Mouse (Mus musculus) retina, postnatal 7 days (tissue): Measurements from ENCODE around the gene Akr1c14.
"Not testable (repeated sequence)": the region's sequence is repeated elsewhere in the genome, so short reads cannot be mapped to it uniquely, and the experiment has no call there.

Experiments used
- DNase-seq: peaks from one replicate; pipeline ENCODE4 v3.0.0-alpha.2; 2012; ENCODE audit warnings: low read depth, low spot score

Akr1c14 gene

DNA sequence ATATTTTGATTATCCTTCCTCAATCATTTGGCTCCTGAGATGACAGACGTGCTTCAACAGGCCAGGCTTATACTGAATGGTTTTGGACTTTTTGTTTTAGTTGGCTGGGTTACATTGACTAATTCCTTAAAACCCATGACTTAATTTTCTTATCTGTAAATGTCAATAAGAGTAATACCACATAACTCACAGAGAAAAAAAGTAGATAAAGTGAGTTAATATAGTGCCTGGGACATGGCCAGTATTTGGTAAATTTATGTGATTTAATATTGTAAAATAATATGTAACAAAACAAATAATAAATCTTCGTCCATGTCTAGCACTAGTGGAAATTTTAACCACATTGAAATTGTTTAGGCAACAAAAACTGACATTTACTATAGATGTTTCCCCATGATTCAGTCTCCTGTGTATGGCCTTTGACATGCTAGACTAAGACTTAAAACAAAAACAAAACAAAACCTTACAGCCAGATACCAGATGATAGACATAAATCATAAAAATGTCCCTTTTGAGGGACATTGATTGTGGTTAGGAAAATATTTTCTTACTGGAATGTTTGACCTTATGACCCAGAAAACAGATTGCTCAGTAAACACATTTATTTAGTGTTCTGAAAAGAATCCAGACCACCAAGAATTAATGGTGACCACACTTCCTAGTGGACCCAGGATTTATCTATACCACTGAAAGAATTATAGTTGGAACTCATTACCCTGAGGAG is 70.5 kb downstream of the Akr1c14 start:
- no peak for DNase-seq

DNA sequence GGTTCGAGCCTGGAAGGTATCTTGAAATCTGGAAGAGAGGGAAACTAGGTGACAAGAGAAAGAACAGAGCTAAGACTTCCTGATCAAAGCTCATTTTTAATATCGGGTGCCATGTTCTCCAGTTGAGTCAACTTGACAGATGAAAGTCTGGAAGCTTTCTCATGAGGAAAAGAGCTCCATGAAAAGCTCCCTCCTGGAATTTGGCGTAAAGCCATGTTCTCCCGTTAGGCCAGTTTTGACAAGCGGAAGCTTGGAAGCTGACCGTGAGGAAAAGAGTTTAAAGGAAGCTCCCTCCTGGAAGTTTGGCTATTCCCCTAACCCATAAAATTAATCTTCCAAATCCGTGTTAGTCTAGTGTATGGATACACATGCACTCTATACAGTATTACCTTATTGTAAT is 74.3 kb downstream of the Akr1c14 start:
- DNase-seq, result no peak

DNA sequence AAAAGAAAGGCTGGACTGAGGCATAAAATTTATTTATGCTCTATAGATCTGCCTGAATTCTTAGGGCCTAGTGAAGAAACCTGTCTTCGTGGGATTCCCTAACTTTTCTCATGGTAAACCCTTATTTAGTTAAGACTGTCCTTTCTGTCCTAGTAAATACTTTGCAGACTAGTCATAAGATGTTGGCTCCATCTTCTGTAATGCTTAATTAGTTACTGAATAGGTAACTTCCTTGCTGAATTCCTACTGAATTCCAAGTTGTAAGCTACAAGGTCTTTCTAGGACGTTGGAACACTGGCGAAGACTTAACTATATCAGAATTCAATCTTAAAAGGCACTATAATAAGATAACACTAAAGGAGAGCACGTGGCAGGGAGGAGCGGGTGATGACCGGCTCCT is 75.7 kb downstream of the Akr1c14 start:
- DNase-seq, result not testable (repeated sequence)

DNA sequence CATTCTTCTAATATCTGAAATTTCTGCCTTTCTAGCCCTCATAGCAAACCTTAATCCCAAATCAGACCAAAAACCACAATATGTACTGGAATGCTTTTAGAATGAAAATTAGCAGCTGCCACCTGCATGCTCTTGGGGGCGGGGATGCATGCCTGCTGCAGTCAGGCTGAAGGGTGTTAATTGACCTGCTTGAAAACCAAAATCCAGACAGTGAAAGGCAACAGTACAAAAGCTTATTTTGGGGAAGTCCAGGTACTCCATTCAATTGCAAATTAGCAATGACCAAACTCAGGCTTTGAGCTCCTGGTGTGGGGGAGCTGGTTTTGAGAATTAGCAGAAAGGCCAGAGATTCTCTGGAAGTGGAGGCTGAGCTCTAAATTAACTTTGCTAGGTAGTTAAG is 77.0 kb downstream of the Akr1c14 start:
- not testable (repeated sequence) for DNase-seq

DNA sequence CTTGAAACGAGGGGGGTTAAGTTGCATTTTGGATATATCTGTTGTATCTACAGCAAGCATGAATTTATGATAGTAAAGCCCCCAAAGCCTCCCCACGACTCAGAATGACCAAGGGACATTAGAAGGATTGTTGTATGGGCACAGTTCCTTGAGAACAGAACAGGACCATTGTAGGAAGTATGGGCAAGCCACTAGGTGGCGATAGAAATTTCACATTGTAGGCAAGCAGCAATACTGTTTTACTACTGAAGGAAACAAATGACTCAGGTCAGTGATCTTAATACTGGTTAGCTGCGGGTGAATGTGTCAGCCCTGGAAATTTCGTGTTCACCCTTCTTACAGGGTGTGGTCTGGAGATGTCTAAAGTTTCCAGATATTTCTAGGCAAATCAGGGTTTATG is 80.3 kb downstream of the Akr1c14 start:
- DNase-seq, result no peak

DNA sequence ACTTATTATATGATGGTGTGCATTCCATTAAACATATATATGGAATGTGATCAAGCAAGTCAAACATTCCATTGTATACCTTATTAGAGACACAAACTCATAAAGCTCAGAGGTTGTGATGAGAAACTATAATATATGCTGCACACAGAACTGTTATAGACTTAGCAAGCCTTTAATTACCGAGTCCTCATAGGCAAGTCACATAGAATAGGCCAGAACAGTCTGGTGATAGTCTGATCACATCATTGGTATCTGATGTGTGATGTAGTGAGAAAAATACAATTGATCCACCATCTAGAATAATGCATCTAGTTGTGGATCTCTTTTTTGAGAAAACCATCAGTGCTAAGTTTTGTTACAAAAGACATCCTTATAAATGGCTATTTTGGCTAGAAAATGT is 82.5 kb downstream of the Akr1c14 start:
- DNase-seq, result no peak

DNA sequence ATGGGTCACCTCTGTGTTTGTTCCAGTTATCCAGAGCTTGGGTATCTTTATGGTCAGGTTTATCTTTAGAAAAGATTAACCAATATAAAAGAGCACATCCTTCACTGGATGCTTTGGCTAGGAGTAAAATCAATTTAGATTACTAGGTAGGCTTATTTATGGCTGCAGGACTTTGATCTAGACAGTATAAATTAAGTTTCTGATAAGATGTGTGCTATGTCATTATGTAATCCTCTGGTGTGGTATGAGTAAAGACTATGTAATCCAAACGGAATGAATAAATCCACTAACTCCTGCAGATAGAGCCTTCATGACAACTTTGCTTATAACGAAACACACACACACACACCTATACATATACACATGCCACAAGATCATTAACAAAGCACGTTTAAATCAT is 82.9 kb downstream of the Akr1c14 start:
- no peak for DNase-seq

DNA sequence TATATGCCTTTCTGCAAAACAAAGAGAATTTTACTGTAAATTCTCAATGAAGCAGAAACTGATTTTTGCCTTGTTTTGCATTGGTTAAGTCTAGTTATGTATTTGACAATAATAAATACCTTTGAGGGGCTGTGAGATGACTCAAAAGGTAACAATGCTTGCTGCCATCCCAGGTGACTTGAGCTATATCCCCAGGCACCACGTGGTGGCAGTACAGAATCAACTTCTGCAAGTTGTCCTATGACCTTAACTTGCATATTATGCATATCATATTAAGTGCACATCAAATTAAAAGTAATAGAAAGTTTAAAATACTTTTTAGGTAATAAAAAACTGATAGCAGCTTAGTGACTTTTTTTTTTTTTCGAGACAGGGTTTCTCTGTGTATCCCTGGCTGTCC is 84.3 kb downstream of the Akr1c14 start:
- no peak for DNase-seq
